Mouse (Mus musculus) heart, adult 18-20 months (tissue): Measurements from ENCODE around the gene Tcl1. TPM values are rescaled to one million over a fixed set of nuclear protein-coding genes. Genes with fewer than 3 reads are reported as not detected.
"Not testable (repeated sequence)": the region's sequence is repeated elsewhere in the genome, so short reads cannot be mapped to it uniquely, and the experiment has no call there.

Source experiments
- DNase-seq, 2 experiments: peaks; one replicate each; pipeline ENCODE4 v3.0.0; 2021 to 2022; ENCODE audit warnings: mixed read lengths in 1 of 2
- total RNA-seq, 2 experiments: library from RNA; stranded (reverse); gene quantifications; 2 replicates each; pipeline ENCODE4 v1.2.3; 2021

Tcl1 gene
- total RNA-seq, 2 experiments from 2014 or later = not detected

- DNase-seq = not testable (repeated sequence)
These were observed 41.5 kb downstream of the Tcl1 start for GRCm38 (mm10) chr12:105181040-105181644.

GRCm38 (mm10) chr12:105176044-105176443 lies 46.5 kb downstream of the Tcl1 start, which contains the start of gene Tcl1b5:
Gene Tcl1b5 (plus strand): TSS chr12:105176344.
- DNase-seq = not testable (repeated sequence)

GRCm38 (mm10) chr12:105174318-105174717 lies 48.3 kb downstream of the Tcl1 start:
- DNase-seq = peak; percentile 11 to 61

- DNase-seq = no peak
These were observed 49.2 kb downstream of the Tcl1 start for GRCm38 (mm10) chr12:105173366-105173765.

Other genes with a start within 250 kb of the Tcl1 start
- gene Syne3, start 213.0 kb downstream of the Tcl1 start, total RNA-seq = 1 to 10 TPM; 7.9 to 8.3 TPM
- 100 to 1,000 TPM in 1 of 2 experiments, 10 to 100 TPM in 1; 83.8 to 111 TPM for gene Glrx5, start 190.1 kb downstream of the Tcl1 start, total RNA-seq
- not detected for gene Tcl1b2, start 76.8 kb downstream of the Tcl1 start, total RNA-seq
- not detected for gene Tcl1b1, start 63.1 kb downstream of the Tcl1 start, total RNA-seq
- not detected for gene Tcl1b5, start 46.4 kb downstream of the Tcl1 start, total RNA-seq
- gene Tcl1b3, start 31.8 kb downstream of the Tcl1 start, total RNA-seq = not detected
- gene Tcl1b4, start 20.8 kb downstream of the Tcl1 start, total RNA-seq = not detected
- gene Tunar, start 111.1 kb upstream of the Tcl1 start, total RNA-seq = not detected
- gene D430019H16Rik, start 231.1 kb upstream of the Tcl1 start, total RNA-seq = under 1 TPM; 0.10 to 0.28 TPM